Mouse (Mus musculus): ENCODE data around the gene Zbtb42. TPM values are rescaled to one million over a fixed set of nuclear protein-coding genes. Genes with fewer than 3 reads are reported as not detected.

The Zbtb42 gene
- 1.7 TPM for polyA plus RNA-seq (2015; fragmentation: Illumina TruSeq; extraction: RNeasy Lipid Tissue Mini Kit (QIAGEN cat#74804); ENCODE audit: insufficient read depth, low replicate concordance)

GRCm38 (mm10) chr12:112678555-112679026 lies at the start of gene Zbtb42:
Gene Zbtb42 (plus strand): TSS chr12:112678828.

GRCm38 (mm10) chr12:112644180-112644854 lies 34.3 kb upstream of the Zbtb42 start, which contains the start of gene Siva1:
Gene Siva1 (plus strand): TSS chr12:112644679.

GRCm38 (mm10) chr12:112674132-112675011 lies 4.3 kb upstream of the Zbtb42 start, which contains the start of gene Akt1:
Gene Akt1 (minus strand): TSS chr12:112674884.

GRCm38 (mm10) chr12:112720216-112720615 lies 41.6 kb downstream of the Zbtb42 start, which contains the start of gene Cep170b:
Gene Cep170b (plus strand): TSS chr12:112720455.

Other genes starting within 250 kb of the Zbtb42 start
- not detected for gene A530016L24Rik, start 189.4 kb upstream of the Zbtb42 start, polyA plus RNA-seq (2015; fragmentation: Illumina TruSeq; extraction: RNeasy Lipid Tissue Mini Kit (QIAGEN cat#74804); ENCODE audit: insufficient read depth, low replicate concordance)
- not detected for gene Tmem179, start 162.1 kb upstream of the Zbtb42 start, polyA plus RNA-seq (2015; fragmentation: Illumina TruSeq; extraction: RNeasy Lipid Tissue Mini Kit (QIAGEN cat#74804); ENCODE audit: insufficient read depth, low replicate concordance)
- gene Inf2, start 90.0 kb upstream of the Zbtb42 start, polyA plus RNA-seq (2015; fragmentation: Illumina TruSeq; extraction: RNeasy Lipid Tissue Mini Kit (QIAGEN cat#74804); ENCODE audit: insufficient read depth, low replicate concordance), result 12.3 TPM
- 7.2 TPM for gene Adssl1, start 58.8 kb upstream of the Zbtb42 start, polyA plus RNA-seq (2015; fragmentation: Illumina TruSeq; extraction: RNeasy Lipid Tissue Mini Kit (QIAGEN cat#74804); ENCODE audit: insufficient read depth, low replicate concordance)
- gene Siva1, start 34.1 kb upstream of the Zbtb42 start, polyA plus RNA-seq (2015; fragmentation: Illumina TruSeq; extraction: RNeasy Lipid Tissue Mini Kit (QIAGEN cat#74804); ENCODE audit: insufficient read depth, low replicate concordance), result 12.7 TPM
- 39.7 TPM for gene Akt1, start 3.9 kb upstream of the Zbtb42 start, polyA plus RNA-seq (2015; fragmentation: Illumina TruSeq; extraction: RNeasy Lipid Tissue Mini Kit (QIAGEN cat#74804); ENCODE audit: insufficient read depth, low replicate concordance)
- gene Cep170b, start 41.6 kb downstream of the Zbtb42 start, polyA plus RNA-seq (2015; fragmentation: Illumina TruSeq; extraction: RNeasy Lipid Tissue Mini Kit (QIAGEN cat#74804); ENCODE audit: insufficient read depth, low replicate concordance), result 4.6 TPM
- 283 TPM for gene Pld4, start 81.8 kb downstream of the Zbtb42 start, polyA plus RNA-seq (2015; fragmentation: Illumina TruSeq; extraction: RNeasy Lipid Tissue Mini Kit (QIAGEN cat#74804); ENCODE audit: insufficient read depth, low replicate concordance)
- 0.35 TPM for gene Ahnak2, start 123.8 kb downstream of the Zbtb42 start, polyA plus RNA-seq (2015; fragmentation: Illumina TruSeq; extraction: RNeasy Lipid Tissue Mini Kit (QIAGEN cat#74804); ENCODE audit: insufficient read depth, low replicate concordance)
- gene Clba1, start 130.1 kb downstream of the Zbtb42 start, polyA plus RNA-seq (2015; fragmentation: Illumina TruSeq; extraction: RNeasy Lipid Tissue Mini Kit (QIAGEN cat#74804); ENCODE audit: insufficient read depth, low replicate concordance), result 0.54 TPM
- 32.7 TPM for gene Cdca4, start 150.6 kb downstream of the Zbtb42 start, polyA plus RNA-seq (2015; fragmentation: Illumina TruSeq; extraction: RNeasy Lipid Tissue Mini Kit (QIAGEN cat#74804); ENCODE audit: insufficient read depth, low replicate concordance)
- gene Gpr132, start 189.4 kb downstream of the Zbtb42 start, polyA plus RNA-seq (2015; fragmentation: Illumina TruSeq; extraction: RNeasy Lipid Tissue Mini Kit (QIAGEN cat#74804); ENCODE audit: insufficient read depth, low replicate concordance), result 61.1 TPM